Mouse (Mus musculus) liver, adult 2 months (tissue): ENCODE data around the gene Ssh3.
"Not testable (repeated sequence)": the region's sequence is repeated elsewhere in the genome, so short reads cannot be mapped to it uniquely, and the experiment has no call there.

Experiments used
- CTCF ChIP-seq: fragments of 200-500 bp; IDR thresholded peaks from 2 replicates; pipeline ENCODE4 v1.5.1; 2011; ENCODE audit warnings: low read depth, low read length, control low read depth
- POLR2A ChIP-seq: fragments of 200-500 bp; IDR thresholded peaks from 2 replicates; pipeline ENCODE4 v1.6.1; 2011; ENCODE audit warnings: low read length, control low read depth; ENCODE audit not compliant: insufficient read depth; ENCODE audit errors: extremely low read depth

DNA sequence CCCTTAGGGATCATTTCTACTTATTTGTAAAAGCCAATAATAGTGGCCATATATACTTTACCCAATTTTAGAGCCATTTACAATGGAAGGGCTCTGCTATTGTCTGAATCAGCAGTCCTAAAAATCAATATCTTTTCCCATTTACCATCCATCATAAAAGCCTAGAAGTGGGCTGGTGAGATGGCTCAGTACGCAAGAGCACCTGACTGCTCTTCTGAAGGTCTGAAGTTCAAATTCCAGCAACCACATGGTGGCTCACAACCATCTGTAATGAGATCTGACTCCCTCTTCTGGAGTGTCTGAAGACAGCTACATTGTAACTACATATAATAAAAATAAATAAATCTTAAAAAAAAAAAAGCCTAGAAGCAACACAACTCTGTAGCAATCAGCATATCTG is 20.3 kb downstream of the Ssh3 start:
- not testable (repeated sequence) for TF ChIP-seq CTCF, POLR2A
